Mouse (Mus musculus) bone marrow macrophage, adult 2 months (primary cell): ENCODE data around the gene Olfr177.

ENCODE experiments used
- CTCF ChIP-seq: IDR thresholded peaks from 2 replicates; pipeline ENCODE4 v1.5.1; 2012; ENCODE audit warnings: low read depth, mild to moderate bottlenecking, low read length, moderate library complexity
- POLR2A ChIP-seq: IDR thresholded peaks from 2 replicates; pipeline ENCODE4 v1.6.1; 2012; ENCODE audit warnings: mild to moderate bottlenecking, low read depth, low read length, borderline replicate concordance

GRCm38 (mm10) chr16:58826732-58827319 lies 47.7 kb downstream of the Olfr177 start, which contains the start of gene Olfr175-ps1:
- TF ChIP-seq POLR2A (no peak), CTCF (no peak)
